Mouse (Mus musculus): ENCODE data around the gene Anxa8.

The Anxa8 gene

GRCm38 (mm10) chr14:34119046-34119723, 33.4 kb downstream of the Anxa8 start:
- no peak for DNase-seq (ENCODE audit: low spot score)

- DNase-seq (ENCODE audit: low spot score), result no peak
Observed at GRCm38 (mm10) chr14:34120016-34120910, 34.5 kb downstream of the Anxa8 start.

- DNase-seq (ENCODE audit: low spot score), result no peak
Observed at GRCm38 (mm10) chr14:34120923-34121351, 35.2 kb downstream of the Anxa8 start.

GRCm38 (mm10) chr14:34121691-34122090, 35.9 kb downstream of the Anxa8 start:
- DNase-seq (ENCODE audit: low spot score), result no peak

- DNase-seq (ENCODE audit: low spot score), result no peak
Observed at GRCm38 (mm10) chr14:34131216-34131615, 45.4 kb downstream of the Anxa8 start.

GRCm38 (mm10) chr14:34135391-34135790, 49.6 kb downstream of the Anxa8 start:
- no peak for DNase-seq (ENCODE audit: low spot score)

GRCm38 (mm10) chr14:34139671-34140664, 54.2 kb downstream of the Anxa8 start:
- no peak for DNase-seq (ENCODE audit: low spot score)

- DNase-seq (ENCODE audit: low spot score), result no peak
Observed at GRCm38 (mm10) chr14:34142316-34142715, 56.5 kb downstream of the Anxa8 start.

- no peak for DNase-seq (ENCODE audit: low spot score)
Observed at GRCm38 (mm10) chr14:34142915-34143314, 57.1 kb downstream of the Anxa8 start.
